In genomic region chr14:116928796-116929529, GRCm38 (mm10) we compare ENCODE assay signal across 10 mouse cellular contexts. TPM values are rescaled to one million over a fixed set of nuclear protein-coding genes. Genes with fewer than 3 reads are reported as not detected.
DNase-seq lines count a peak whose midpoint lies in the region; ATAC-seq and TF ChIP-seq lines count a peak whose summit lies in the region.
"Had no signal": no experiment of that assay in that cellular context is flagged by ENCODE, and none has a peak within 500 bp of the region (broad histone marks: within the 10 kb centered on the region; RNA-seq: fewer than 3 reads in every experiment).

No protein-coding gene starts in this region.

- no peak overlapping the region for H3K9ac ChIP-seq in heart, embryonic 11.5 days (ENCODE audit: low read depth, low read length)
- no peak overlapping the region for H3K9ac ChIP-seq in heart, postnatal 0 days (replicated peaks; ENCODE audit: low read depth, low read length)
- H3K9ac ChIP-seq in midbrain, embryonic 14.5 days (replicated peaks; ENCODE audit: low read length): peak overlapping the region; percentile 80

- no peaks in the 10 kb centered on the region for H3K27me3 ChIP-seq in heart, embryonic 11.5 days (ENCODE audit: control insufficient read depth, insufficient read depth, low read length)
- no peaks in the 10 kb centered on the region for H3K27me3 ChIP-seq in heart, embryonic 10.5 days (ENCODE audit: insufficient read depth, poor library complexity, severe bottlenecking)
- H3K27me3 ChIP-seq in heart, postnatal 0 days (ENCODE audit: control insufficient read depth, insufficient read depth, low read length): peaks cover 20% of the 10 kb centered on the region
- H3K27me3 ChIP-seq in midbrain, embryonic 14.5 days (ENCODE audit: control insufficient read depth, insufficient read depth, low read length): no peaks in the 10 kb centered on the region

- 45% methylated on average over 7 of the region's 7 CpGs for WGBS in heart, embryonic 11.5 days (ENCODE audit: insufficient replicate concordance)
- 53% methylated on average over 7 of the region's 7 CpGs for WGBS in heart, embryonic 10.5 days
- 36% methylated on average over 7 of the region's 7 CpGs for WGBS in heart, postnatal 0 days
- 30% methylated on average over 7 of the region's 7 CpGs for WGBS in midbrain, embryonic 14.5 days

- H3K4me1 ChIP-seq in heart, embryonic 11.5 days (ENCODE audit: control insufficient read depth, insufficient read depth, low read length): 0 out of 2 replicates have a peak, but pooled peaks cover 2% of the 10 kb centered on the region
- peaks cover 14% of the 10 kb centered on the region for H3K4me1 ChIP-seq in heart, embryonic 10.5 days
- H3K4me1 ChIP-seq in heart, postnatal 0 days (ENCODE audit: control insufficient read depth, insufficient read depth): no peaks in the 10 kb centered on the region
- H3K4me1 ChIP-seq in midbrain, embryonic 14.5 days (ENCODE audit: control insufficient read depth, insufficient read depth, low read length): peaks cover 14% of the 10 kb centered on the region

- intact Hi-C loops in gastrocnemius, adult 2 months (cut with DNase I): no loop called here

- DNase-seq in heart, embryonic 10.5 days (ENCODE audit: low spot score): no peak
- DNase-seq in NIH3T3 (ENCODE audit: low read depth): peak; percentile 75
- no peak for DNase-seq in heart, postnatal 0 days (ENCODE audit: low spot score)
- peak; percentile 50 for DNase-seq in midbrain, embryonic 14.5 days
- no peak for DNase-seq in gastrocnemius, postnatal 4 days (ENCODE audit: low spot score in 2 of 2)
- DNase-seq in thymus, postnatal 4 days: no peak
- no peak for DNase-seq in gastrocnemius, adult 2 months
- DNase-seq: adrenal gland, postnatal 25 days had no signal

- no peak for ATAC-seq in heart, embryonic 11.5 days (replicated peaks; ENCODE audit: insufficient number of reproducible peaks, low FRiP score, low TSS enrichment)
- ATAC-seq in heart, postnatal 0 days (ENCODE audit: insufficient read depth, low read depth): no peak
- ATAC-seq in midbrain, embryonic 14.5 days (ENCODE audit: low FRiP score, low TSS enrichment): no peak

- no peak for TF ChIP-seq EP300 in heart, postnatal 0 days (IDR thresholded peaks at IDR 0.05; ENCODE audit: low read depth)

- H3K9me3 ChIP-seq in heart, embryonic 11.5 days (replicated peaks; ENCODE audit: control insufficient read depth, low read length): no peaks in the 10 kb centered on the region
- no peaks in the 10 kb centered on the region for H3K9me3 ChIP-seq in heart, embryonic 10.5 days
- no peaks in the 10 kb centered on the region for H3K9me3 ChIP-seq in heart, postnatal 0 days (replicated peaks; ENCODE audit: control insufficient read depth, low read length)
- H3K9me3 ChIP-seq in midbrain, embryonic 14.5 days (ENCODE audit: control insufficient read depth, low read length): no peaks in the 10 kb centered on the region

- H3K36me3 ChIP-seq in heart, embryonic 11.5 days (ENCODE audit: control insufficient read depth, insufficient read depth, low read length): no peaks in the 10 kb centered on the region
- no peaks in the 10 kb centered on the region for H3K36me3 ChIP-seq in heart, embryonic 10.5 days
- no peaks in the 10 kb centered on the region for H3K36me3 ChIP-seq in heart, postnatal 0 days (replicated peaks; ENCODE audit: control insufficient read depth, insufficient read depth, low read length)
- no peaks in the 10 kb centered on the region for H3K36me3 ChIP-seq in midbrain, embryonic 14.5 days (ENCODE audit: control insufficient read depth, insufficient read depth, low read length)

- H3K4me3 ChIP-seq in heart, embryonic 11.5 days (ENCODE audit: low read depth, low read length): no peak overlapping the region
- no peak overlapping the region for H3K4me3 ChIP-seq in heart, embryonic 10.5 days
- H3K4me3 ChIP-seq in heart, postnatal 0 days (ENCODE audit: low read depth, low read length): no peak overlapping the region
- H3K4me3 ChIP-seq in midbrain, embryonic 14.5 days (replicated peaks; ENCODE audit: low read depth, low read length): peak overlapping the region; percentile 85
- no peak overlapping the region for H3K4me3 ChIP-seq in gastrocnemius, adult 2 months
- H3K4me3 ChIP-seq: erythroblast, embryonic 14.5 days had no signal

- no peak overlapping the region for H3K27ac ChIP-seq in heart, embryonic 11.5 days (ENCODE audit: low read depth, low read length)
- no peak overlapping the region for H3K27ac ChIP-seq in heart, embryonic 10.5 days
- no peak overlapping the region for H3K27ac ChIP-seq in heart, postnatal 0 days (ENCODE audit: low read depth)
- no peak overlapping the region for H3K27ac ChIP-seq in midbrain, embryonic 14.5 days (replicated peaks; ENCODE audit: low read depth, low read length)
- no peak overlapping the region for H3K27ac ChIP-seq in gastrocnemius, adult 2 months

- H3K4me2 ChIP-seq in heart, embryonic 11.5 days: 0 out of 2 replicates have a peak overlapping the region, but pooled peaks have one; percentile 2
- H3K4me2 ChIP-seq in heart, postnatal 0 days (ENCODE audit: low read depth, low read length): 0 out of 2 replicates have a peak overlapping the region, but pooled peaks have one; percentile 0
- H3K4me2 ChIP-seq in midbrain, embryonic 14.5 days (ENCODE audit: low read length): peak overlapping the region; percentile 91

- TF ChIP-seq CTCF in heart, postnatal 0 days (IDR thresholded peaks at IDR 0.05; ENCODE audit: low read depth): no peak
- TF ChIP-seq CTCF in gastrocnemius, adult 2 months (IDR thresholded peaks at IDR 0.05): no peak

RNA-seq across cellular contexts. Expression of gene Gpc6, which starts 3.8 kb away (rescaled TPM):
- 12.7 and 14.3 TPM in 2 replicates for polyA plus RNA-seq in heart, embryonic 11.5 days (2014; fragmentation: Nextera tagmentation; extraction: Ambion mirVana)
- 12.3 and 31.8 TPM in 2 replicates for polyA plus RNA-seq in heart, embryonic 10.5 days (2016; fragmentation: Nextera tagmentation; extraction: Ambion mirVana)
- 17.1 and 20.7 TPM in 2 replicates for total RNA-seq in heart, postnatal 0 days (2014; rRNA removed; ENCODE audit: low replicate concordance)
- polyA plus RNA-seq in heart, postnatal 0 days (2015; fragmentation: Nextera tagmentation; extraction: Ambion mirVana): 10.8 and 11.0 TPM in 2 replicates
- 13.3 and 16.8 TPM in 2 replicates for polyA plus RNA-seq in midbrain, embryonic 14.5 days (2014; fragmentation: Nextera tagmentation; extraction: Ambion mirVana)
- 10 to 100 TPM; 23.6 to 26.7 TPM for total RNA-seq in gastrocnemius, postnatal 4 days (2021)
- 1 to 10 TPM; 1.7 to 4.1 TPM for total RNA-seq in gastrocnemius, adult 2 months (2021)
- polyA plus RNA-seq: erythroblast, embryonic 14.5 days had no signal

Comparison
In these comparisons a context has a peak if more than half of its experiments do, and no peak if none do; other contexts are left out.
1. H3K4me2 ChIP-seq: peak in every context shown above with its lines; median percentile 91 in midbrain, embryonic 14.5 days; 2 in heart, embryonic 11.5 days; 0 in heart, postnatal 0 days.
2. DNase-seq: peak in NIH3T3 (single experiment) and midbrain, embryonic 14.5 days (single experiment); none in heart, embryonic 10.5 days (single experiment), heart, postnatal 0 days (single experiment), gastrocnemius, postnatal 4 days (0 of 2), thymus, postnatal 4 days (single experiment) and gastrocnemius, adult 2 months (single experiment).